Mouse (Mus musculus): ENCODE data around the gene Muc1.

Gene Muc1

GRCm38 (mm10) chr3:89271760-89272159, 42.9 kb downstream of the Muc1 start:
- no peak for DNase-seq

- no peak for DNase-seq
These were observed 47.2 kb downstream of the Muc1 start for GRCm38 (mm10) chr3:89276061-89276460.

- DNase-seq, result no peak
These were observed 48.6 kb downstream of the Muc1 start for GRCm38 (mm10) chr3:89277281-89278021.

GRCm38 (mm10) chr3:89278107-89278506, 49.2 kb downstream of the Muc1 start:
- no peak for DNase-seq

- DNase-seq, result no peak
These were observed 49.8 kb downstream of the Muc1 start for GRCm38 (mm10) chr3:89278643-89279042.

GRCm38 (mm10) chr3:89279153-89279890, 50.5 kb downstream of the Muc1 start:
- peak; percentile 67 to 68 for DNase-seq

- peak; percentile 22 to 35 for DNase-seq
These were observed 51.3 kb downstream of the Muc1 start for GRCm38 (mm10) chr3:89280050-89280605.

GRCm38 (mm10) chr3:89280606-89281511, 52.0 kb downstream of the Muc1 start, which contains the start of gene Efna1:
Gene Efna1, minus strand, starts transcription at chr3:89281142.
- peak; percentile 28 to 36 for DNase-seq

- DNase-seq, result peak; percentile 91 to 92
These were observed 52.9 kb downstream of the Muc1 start for GRCm38 (mm10) chr3:89281579-89282290.

- DNase-seq, result no peak
These were observed 53.4 kb downstream of the Muc1 start for GRCm38 (mm10) chr3:89282291-89282643.
